Mouse (Mus musculus): Measurements from ENCODE around the gene Samd4. TPM values are rescaled to one million over a fixed set of nuclear protein-coding genes. Genes with fewer than 3 reads are reported as not detected.

Samd4 gene
- polyA plus RNA-seq, 1 experiment from 2014 or later = 9.1 TPM

DNA sequence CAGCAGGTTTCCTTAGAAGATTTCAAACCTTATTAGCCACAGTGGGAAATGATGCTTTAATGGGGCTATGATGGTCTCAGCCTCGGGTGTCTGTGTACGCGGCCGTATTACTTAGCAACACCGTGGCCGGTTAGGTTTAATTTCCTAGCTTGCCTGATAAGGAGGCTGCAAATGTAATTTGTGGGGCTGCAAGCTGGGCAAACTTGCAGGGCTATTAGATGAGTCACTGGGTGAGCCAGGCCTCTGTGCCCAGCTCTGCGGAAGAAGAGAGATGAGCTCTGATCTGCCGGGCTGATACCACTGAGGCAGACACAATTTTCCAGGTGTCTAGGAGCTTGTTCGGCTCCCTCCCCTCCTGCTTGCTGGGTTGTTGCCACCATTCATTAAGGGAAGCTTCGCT lies 251.3 kb downstream of the Samd4 start:
- Histone ChIP-seq H3K4me1 (no peaks in the 10 kb centered on the region), H3K36me3 (no peaks in the 10 kb centered on the region), H3K9me3 (no peaks in the 10 kb centered on the region), H3K4me2 (replicated peaks) (no peak overlapping the region), H3K9ac (no peak overlapping the region), H3K27ac (no peak overlapping the region), H3K4me3 (no peak overlapping the region), H3K27me3 (no peaks in the 10 kb centered on the region)
- 65% methylated on average over 10 of the region's 10 CpGs for WGBS
- no peak for ATAC-seq (ENCODE audit: insufficient number of reproducible peaks, insufficient read depth, low FRiP score, low TSS enrichment)

DNA sequence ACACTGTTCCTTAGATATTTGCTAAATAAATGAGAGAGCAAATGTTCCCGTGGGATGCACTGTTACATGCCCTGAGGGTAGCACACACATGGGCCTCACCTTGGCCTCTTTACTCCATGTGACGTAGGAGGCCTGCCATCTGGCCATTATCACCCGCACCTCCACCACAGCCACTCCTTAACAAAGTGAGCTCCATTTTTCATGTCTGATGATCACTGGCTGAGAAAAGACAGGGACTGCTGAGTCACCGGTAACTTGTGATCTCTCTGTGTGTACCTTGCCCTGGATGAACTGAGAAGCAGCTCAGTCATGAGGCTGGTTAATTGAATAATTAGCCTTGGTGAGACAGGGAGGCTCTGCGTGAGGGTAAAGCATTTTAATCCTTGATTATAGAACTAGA lies 254.0 kb downstream of the Samd4 start:
- Histone ChIP-seq H3K27ac (no peak overlapping the region), H3K4me3 (no peak overlapping the region), H3K9ac (no peak overlapping the region), H3K9me3 (no peaks in the 10 kb centered on the region), H3K4me2 (replicated peaks) (no peak overlapping the region), H3K36me3 (no peaks in the 10 kb centered on the region), H3K4me1 (no peaks in the 10 kb centered on the region), H3K27me3 (no peaks in the 10 kb centered on the region)
- ATAC-seq (ENCODE audit: insufficient number of reproducible peaks, insufficient read depth, low FRiP score, low TSS enrichment) = no peak
- 75% methylated on average over 5 of the region's 5 CpGs for whole genome bisulfite sequencing

DNA sequence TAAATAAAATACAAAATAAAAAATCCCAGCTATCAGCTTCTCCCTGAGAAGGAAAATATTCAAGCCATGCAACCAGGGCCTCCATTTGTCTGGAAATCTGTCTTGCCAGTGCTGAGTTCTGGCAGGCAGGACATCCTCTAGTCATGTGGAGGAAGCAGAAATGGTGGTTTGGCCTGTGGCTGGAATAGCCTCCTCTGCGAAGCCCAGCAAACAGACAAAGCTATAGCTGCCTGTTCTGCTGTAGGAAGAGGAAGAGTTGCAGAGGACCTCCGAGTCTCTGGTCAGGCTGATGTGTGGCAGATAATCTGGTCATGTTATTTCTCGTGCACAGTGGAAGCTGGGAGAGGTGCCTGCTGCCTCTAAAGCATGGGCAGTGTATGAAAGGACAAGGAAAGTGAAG lies 256.2 kb downstream of the Samd4 start:
- WGBS = 83% methylated on average over 3 of the region's 3 CpGs
- no peak overlapping the region for H3K27ac ChIP-seq
- no peaks in the 10 kb centered on the region for H3K4me1 ChIP-seq
- no peak overlapping the region for H3K4me3 ChIP-seq
- no peak for ATAC-seq (ENCODE audit: insufficient number of reproducible peaks, insufficient read depth, low FRiP score, low TSS enrichment)
- no peaks in the 10 kb centered on the region for H3K27me3 ChIP-seq
- H3K4me2 ChIP-seq (replicated peaks) = no peak overlapping the region
- no peaks in the 10 kb centered on the region for H3K9me3 ChIP-seq
- H3K36me3 ChIP-seq = no peaks in the 10 kb centered on the region
- no peak overlapping the region for H3K9ac ChIP-seq

DNA sequence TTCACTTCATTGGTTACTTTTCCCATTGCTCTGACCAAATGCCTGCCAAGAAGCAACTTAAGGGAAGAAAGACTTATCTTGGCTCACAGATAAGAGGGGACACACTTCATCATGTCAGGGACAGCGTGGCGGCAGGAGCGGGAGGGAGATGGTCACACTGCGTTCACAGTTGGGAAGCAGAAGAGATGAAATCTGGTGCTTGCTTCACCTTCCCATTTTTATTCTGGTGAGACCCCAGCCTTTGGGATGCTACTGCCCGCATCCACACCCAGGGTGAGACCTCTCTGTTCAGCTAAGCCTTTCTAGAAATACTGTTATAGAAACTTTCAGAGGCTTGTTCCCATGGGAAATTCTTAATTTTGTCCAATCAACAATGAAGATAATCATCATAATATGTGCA lies 261.7 kb downstream of the Samd4 start:
- H3K4me3 ChIP-seq = no peak overlapping the region
- no peaks in the 10 kb centered on the region for H3K4me1 ChIP-seq
- no peak for ATAC-seq (ENCODE audit: insufficient number of reproducible peaks, insufficient read depth, low FRiP score, low TSS enrichment)
- H3K36me3 ChIP-seq = no peaks in the 10 kb centered on the region
- 98% methylated on average over 5 of the region's 5 CpGs for WGBS
- no peak overlapping the region for H3K27ac ChIP-seq
- no peak overlapping the region for H3K9ac ChIP-seq
- H3K4me2 ChIP-seq (replicated peaks) = no peak overlapping the region
- H3K9me3 ChIP-seq = no peaks in the 10 kb centered on the region
- no peaks in the 10 kb centered on the region for H3K27me3 ChIP-seq

DNA sequence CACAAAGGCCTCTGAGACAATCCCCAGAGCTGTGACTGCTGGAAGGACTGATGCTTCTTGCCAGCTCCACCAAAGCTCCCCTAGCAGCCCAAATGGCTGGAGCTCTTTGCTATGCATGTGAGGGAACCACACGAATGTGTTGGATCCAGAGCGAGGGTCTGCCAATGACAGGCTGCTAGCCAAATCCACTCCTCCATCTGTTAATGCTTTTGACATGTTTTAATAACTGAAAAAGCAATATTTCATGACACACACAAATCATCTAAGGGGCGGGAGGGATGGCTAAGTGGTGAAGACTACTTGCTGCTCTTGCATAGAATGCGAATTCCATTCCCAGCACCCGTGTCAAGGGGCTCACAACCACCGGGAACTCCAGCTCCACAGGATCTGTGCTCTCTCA lies 268.7 kb downstream of the Samd4 start:
- Histone ChIP-seq H3K27me3 (no peaks in the 10 kb centered on the region), H3K27ac (no peak overlapping the region), H3K4me3 (no peak overlapping the region), H3K4me2 (replicated peaks) (no peak overlapping the region), H3K36me3 (no peaks in the 10 kb centered on the region), H3K9ac (no peak overlapping the region), H3K9me3 (no peaks in the 10 kb centered on the region), H3K4me1 (no peaks in the 10 kb centered on the region)
- ATAC-seq (ENCODE audit: insufficient number of reproducible peaks, insufficient read depth, low FRiP score, low TSS enrichment) = no peak
- WGBS = 85% methylated on average over 6 of the region's 6 CpGs

DNA sequence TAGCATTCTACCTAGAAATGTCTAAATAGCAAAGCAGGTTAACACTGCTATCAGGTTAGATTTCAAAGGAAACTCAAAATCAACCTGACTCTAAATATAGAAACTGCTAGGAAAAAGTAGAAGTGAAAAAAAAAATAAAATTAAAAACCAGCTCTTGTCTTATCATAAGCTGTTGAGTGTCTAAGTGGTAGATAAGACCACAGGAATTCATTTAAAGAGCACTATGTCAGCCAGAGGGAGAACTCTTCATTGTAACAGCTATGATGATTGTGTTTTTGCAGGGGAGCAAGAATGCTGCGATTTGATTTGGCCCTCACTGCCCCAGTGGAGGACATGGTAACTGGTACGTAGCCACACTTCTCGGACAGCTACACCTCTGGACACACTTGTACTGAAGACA lies 271.6 kb downstream of the Samd4 start:
- WGBS = 88% methylated on average over 3 of the region's 3 CpGs
- no peak overlapping the region for H3K9ac ChIP-seq

More for the DNA sequence above, 271.6 kb downstream of the Samd4 start:
- no peak overlapping the region for H3K27ac ChIP-seq
- no peak for ATAC-seq (ENCODE audit: insufficient number of reproducible peaks, insufficient read depth, low FRiP score, low TSS enrichment)
- no peaks in the 10 kb centered on the region for H3K27me3 ChIP-seq
- H3K36me3 ChIP-seq = no peaks in the 10 kb centered on the region
- H3K4me1 ChIP-seq = no peaks in the 10 kb centered on the region
- H3K4me2 ChIP-seq (replicated peaks) = no peak overlapping the region
- H3K9me3 ChIP-seq = no peaks in the 10 kb centered on the region
- no peak overlapping the region for H3K4me3 ChIP-seq

Small RNA genes within 50 kb of the gene (microRNA-seq; reads per million reads assigned to microRNA genes)
- 12.7 reads per million, percentile 29 among the genes with 10 or more reads in this experiment for gene Mir378c

Other genes with a start within 250 kb of the Samd4 start
- gene Cdkn3, start 122.3 kb upstream of the Samd4 start, polyA plus RNA-seq (2016; fragmentation: Nextera tagmentation; extraction: Ambion mirVana) = 38.4 and 42.0 TPM in 2 replicates
- 184 and 194 TPM in 2 replicates for gene Cnih1, start 94.4 kb upstream of the Samd4 start, polyA plus RNA-seq (2016; fragmentation: Nextera tagmentation; extraction: Ambion mirVana)
- 83.9 and 85.1 TPM in 2 replicates for gene Gmfb, start 60.6 kb upstream of the Samd4 start, polyA plus RNA-seq (2016; fragmentation: Nextera tagmentation; extraction: Ambion mirVana)
- gene Cgrrf1, start 50.7 kb upstream of the Samd4 start, polyA plus RNA-seq (2016; fragmentation: Nextera tagmentation; extraction: Ambion mirVana) = 24.8 and 26.5 TPM in 2 replicates